ENCODE assay signal across 16 mouse cellular contexts in genomic region chr13:118420847-118421246, GRCm38 (mm10). TPM values are rescaled to one million over a fixed set of nuclear protein-coding genes. Genes with fewer than 3 reads are reported as not detected.
"Had no signal": no experiment of that assay in that cellular context is flagged by ENCODE, and none has a peak within 500 bp of the region (broad histone marks: within the 10 kb centered on the region; RNA-seq: fewer than 3 reads in every experiment).

No protein-coding gene starts in this region.

- H3K4me1 ChIP-seq: liver, embryonic 13.5 days; liver, embryonic 15.5 days; lung, embryonic 15.5 days; neural tube, embryonic 12.5 days had no signal

- DNase-seq: liver, embryonic 13.5 days; liver, postnatal 0 days; lung, adult 2 months; lung, postnatal 14 days; right cerebral cortex, postnatal 25 days; right cerebral cortex, postnatal 4 days; spleen, adult 18-20 months; thymus, adult 18-20 months; thymus, postnatal 14 days; thymus, postnatal 36 days had no signal

- H3K36me3 ChIP-seq: liver, embryonic 13.5 days; liver, embryonic 15.5 days; lung, embryonic 15.5 days; midbrain, embryonic 13.5 days; neural tube, embryonic 12.5 days had no signal

- ATAC-seq: liver, postnatal 0 days; lung, postnatal 0 days; midbrain, embryonic 13.5 days; midbrain, embryonic 16.5 days had no signal

- H3K9me3 ChIP-seq: liver, embryonic 13.5 days; liver, embryonic 15.5 days; lung, embryonic 15.5 days; midbrain, embryonic 13.5 days; neural tube, embryonic 12.5 days had no signal

- H3K4me3 ChIP-seq: liver, embryonic 13.5 days; liver, embryonic 15.5 days; lung, embryonic 15.5 days; midbrain, embryonic 13.5 days; neural tube, embryonic 12.5 days had no signal

- H3K27ac ChIP-seq: liver, embryonic 13.5 days; liver, embryonic 15.5 days; lung, embryonic 15.5 days; midbrain, embryonic 13.5 days; neural tube, embryonic 12.5 days had no signal

- H3K27me3 ChIP-seq: liver, embryonic 13.5 days; liver, embryonic 15.5 days; lung, embryonic 15.5 days; midbrain, embryonic 13.5 days; neural tube, embryonic 12.5 days had no signal

RNA-seq across cellular contexts. Expression of gene B430218F22Rik, which starts 34.4 kb away (rescaled TPM):
- polyA plus RNA-seq: lung, adult 2 months had no signal
